34 mouse cellular contexts compared by ENCODE assay signal in genomic region chr6:38247362-38247761, GRCm38 (mm10).
"Had no signal": no experiment of that assay in that cellular context is flagged by ENCODE, and none has a peak within 500 bp of the region (broad histone marks: within the 10 kb centered on the region; RNA-seq: fewer than 3 reads in every experiment).

No protein-coding gene starts in this region.

- DNase-seq: heart, postnatal 10 days; heart, postnatal 14 days; heart, postnatal 36 days; heart, postnatal 4 days; kidney, adult 11 months; kidney, adult 18-20 months; kidney, adult 2 months; kidney, adult 8-10 months; kidney, adult 9 months; kidney, postnatal 10 days; kidney, postnatal 14 days; kidney, postnatal 25 days; kidney, postnatal 36 days; kidney, postnatal 4 days; layer of hippocampus, adult 9-11 months; layer of hippocampus, postnatal 36 days had no signal

- H3K27me3 ChIP-seq: heart, embryonic 12.5 days; heart, embryonic 13.5 days; heart, embryonic 15.5 days; hindbrain, embryonic 12.5 days; hindbrain, embryonic 13.5 days; hindbrain, embryonic 15.5 days; intestine, embryonic 15.5 days; kidney, embryonic 15.5 days had no signal

- ATAC-seq: hindbrain, embryonic 16.5 days; hindbrain, postnatal 0 days; intestine, embryonic 15.5 days; intestine, embryonic 16.5 days; intestine, postnatal 0 days had no signal

- H3K4me2 ChIP-seq: heart, embryonic 11.5 days; heart, embryonic 12.5 days; heart, embryonic 13.5 days; heart, embryonic 15.5 days; hindbrain, embryonic 12.5 days; hindbrain, embryonic 13.5 days; hindbrain, embryonic 14.5 days; hindbrain, embryonic 15.5 days; intestine, embryonic 15.5 days; kidney, embryonic 15.5 days had no signal

- H3K27ac ChIP-seq: heart, embryonic 13.5 days; heart, embryonic 15.5 days; hindbrain, embryonic 10.5 days; hindbrain, embryonic 12.5 days; hindbrain, embryonic 13.5 days; hindbrain, embryonic 14.5 days; hindbrain, embryonic 15.5 days; hindbrain, postnatal 0 days; intestine, embryonic 15.5 days; kidney, embryonic 15.5 days; kidney, postnatal 0 days; layer of hippocampus, adult 2 months; left cerebral cortex, adult 2 months had no signal

- H3K4me3 ChIP-seq: heart, embryonic 12.5 days; heart, embryonic 13.5 days; heart, embryonic 15.5 days; hindbrain, embryonic 10.5 days; hindbrain, embryonic 12.5 days; hindbrain, embryonic 13.5 days; hindbrain, embryonic 15.5 days; intestine, embryonic 15.5 days; kidney, embryonic 15.5 days; layer of hippocampus, adult 2 months; left cerebral cortex, adult 2 months had no signal

- H3K36me3 ChIP-seq: heart, embryonic 12.5 days; heart, embryonic 13.5 days; heart, embryonic 15.5 days; hindbrain, embryonic 10.5 days; hindbrain, embryonic 12.5 days; hindbrain, embryonic 13.5 days; hindbrain, embryonic 15.5 days; intestine, embryonic 15.5 days; kidney, embryonic 15.5 days had no signal

- H3K9ac ChIP-seq: heart, embryonic 12.5 days; heart, embryonic 13.5 days; heart, embryonic 15.5 days; hindbrain, embryonic 12.5 days; hindbrain, embryonic 14.5 days; hindbrain, embryonic 15.5 days; intestine, embryonic 15.5 days; kidney, embryonic 15.5 days had no signal

- H3K9me3 ChIP-seq: heart, embryonic 12.5 days; heart, embryonic 13.5 days; heart, embryonic 15.5 days; hindbrain, embryonic 10.5 days; hindbrain, embryonic 12.5 days; hindbrain, embryonic 13.5 days; hindbrain, embryonic 15.5 days; intestine, embryonic 15.5 days; kidney, embryonic 15.5 days had no signal
